Mouse (Mus musculus) cerebellum, postnatal 4 days (tissue): ENCODE measurements around the gene Cfap298.

ENCODE experiments used
- DNase-seq, 2 experiments: peaks; one replicate each; pipeline ENCODE4 v3.0.0; 2022; ENCODE audit warnings: low spot score in 2 of 2, mixed read lengths in 1 of 2

Cfap298 gene

GRCm38 (mm10) chr16:90911766-90912165, 23.1 kb downstream of the Cfap298 start:
- no peak for DNase-seq

GRCm38 (mm10) chr16:90910855-90911533, 23.9 kb downstream of the Cfap298 start:
- no peak for DNase-seq

GRCm38 (mm10) chr16:90907250-90907649, 27.7 kb downstream of the Cfap298 start:
- DNase-seq = no peak

GRCm38 (mm10) chr16:90903300-90903699, 31.6 kb downstream of the Cfap298 start:
- DNase-seq = no peak

- no peak for DNase-seq
These were observed 33.5 kb downstream of the Cfap298 start for GRCm38 (mm10) chr16:90901364-90901763.

GRCm38 (mm10) chr16:90899498-90899897, 35.4 kb downstream of the Cfap298 start:
- no peak for DNase-seq

GRCm38 (mm10) chr16:90897651-90898050, 37.3 kb downstream of the Cfap298 start:
- no peak for DNase-seq

GRCm38 (mm10) chr16:90893792-90894191, 41.1 kb downstream of the Cfap298 start:
- DNase-seq = no peak

- no peak for DNase-seq
These were observed 41.9 kb downstream of the Cfap298 start for GRCm38 (mm10) chr16:90893019-90893418.

GRCm38 (mm10) chr16:90892081-90892480, 42.8 kb downstream of the Cfap298 start:
- DNase-seq = no peak

GRCm38 (mm10) chr16:90891601-90892000, 43.3 kb downstream of the Cfap298 start:
- DNase-seq = no peak

GRCm38 (mm10) chr16:90890683-90891082, 44.2 kb downstream of the Cfap298 start:
- no peak for DNase-seq

- no peak for DNase-seq
These were observed 48.9 kb downstream of the Cfap298 start for GRCm38 (mm10) chr16:90885781-90886565.

GRCm38 (mm10) chr16:90885351-90885750, 49.6 kb downstream of the Cfap298 start:
- DNase-seq = no peak

GRCm38 (mm10) chr16:90882501-90882977, 52.4 kb downstream of the Cfap298 start:
- DNase-seq = no peak

GRCm38 (mm10) chr16:90878135-90878860, 56.6 kb downstream of the Cfap298 start:
- DNase-seq = no peak
